In the genomic region with DNA sequence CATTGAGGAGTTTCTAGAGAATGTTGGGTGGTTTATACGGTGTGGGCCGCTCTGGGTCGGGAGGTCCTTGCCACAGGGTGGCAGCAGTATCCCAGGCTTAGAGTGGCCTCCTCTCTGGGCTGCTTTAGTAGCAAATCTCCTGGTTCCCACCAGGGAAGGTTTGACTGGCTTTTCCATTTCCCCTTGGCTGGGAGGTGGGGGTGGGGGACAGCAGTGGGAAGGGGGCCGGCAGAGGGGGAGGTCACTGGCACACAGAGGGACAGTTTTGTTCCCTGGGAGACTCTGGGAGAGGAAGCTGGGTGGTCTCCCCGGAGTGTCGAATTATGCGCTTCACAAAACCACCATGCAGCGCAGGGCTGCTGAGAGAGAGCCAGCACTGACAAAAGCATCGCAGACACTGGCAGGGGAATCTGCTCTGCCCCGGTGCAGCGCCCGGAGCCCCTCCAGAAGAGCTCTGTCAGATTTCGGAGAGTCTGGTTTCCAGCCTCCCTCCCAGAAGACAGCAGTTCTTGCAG, we compare ENCODE assay signal across 8 mouse cellular contexts.
DNase-seq lines count a peak whose midpoint lies in the region; ATAC-seq lines count a peak whose summit lies in the region.

No protein-coding gene starts in this region.

- peak overlapping the region; percentile 71 for H3K4me2 ChIP-seq in intestine, embryonic 14.5 days (ENCODE audit: low read length)

- intact Hi-C loops in gastrocnemius, postnatal 14 days (cut with DNase I; ENCODE audit: low total_unique reads) = loop anchor here (2.0 kb wide), 1 partner anchor 255 kb away; no protein-coding TSS in a partner anchor

- peak overlapping the region; percentile 27; the same call in 1 of the 2 replicates for H3K9ac ChIP-seq in intestine, embryonic 14.5 days (ENCODE audit: low read length)

- no peaks in the 10 kb centered on the region for H3K9me3 ChIP-seq in intestine, embryonic 14.5 days (ENCODE audit: control insufficient read depth, low read length)

- ATAC-seq in intestine, embryonic 14.5 days (replicated peaks; ENCODE audit: low FRiP score, low TSS enrichment, low read depth) = peak; percentile 86

- peak overlapping the region; percentile 27 for H3K4me3 ChIP-seq in intestine, embryonic 14.5 days (ENCODE audit: low read depth, low read length)

- WGBS in intestine, embryonic 14.5 days = 2% methylated on average over 13 of the region's 13 CpGs

- peak; percentile 20 for DNase-seq in adrenal gland, adult 8-10 months
- DNase-seq in embryo, embryonic 10 days (ENCODE audit: low spot score) = peak; percentile 89
- DNase-seq in gastrocnemius, postnatal 14 days = peak; percentile 72
- peak; percentile 85 for DNase-seq in intestine, embryonic 14.5 days (ENCODE audit: low spot score)
- DNase-seq in left cerebral cortex, adult 8-10 months (ENCODE audit: low spot score in 2 of 2) = peak; percentile 37 to 45
- DNase-seq in lung, postnatal 4 days = peak; percentile 72 to 79
- peak; percentile 74 to 82 for DNase-seq in right cerebral cortex, adult 2 months (ENCODE audit: low spot score in 2 of 2)
- no peak for DNase-seq in spleen, adult 12 weeks (ENCODE audit: low spot score)

- H3K4me1 ChIP-seq in intestine, embryonic 14.5 days (replicated peaks; ENCODE audit: control insufficient read depth, insufficient read depth, low read length) = peaks cover 9% of the 10 kb centered on the region

- no peak overlapping the region; the same call in 1 of the 2 replicates for H3K27ac ChIP-seq in intestine, embryonic 14.5 days (ENCODE audit: low read depth)

- no peaks in the 10 kb centered on the region for H3K36me3 ChIP-seq in intestine, embryonic 14.5 days (ENCODE audit: control insufficient read depth, insufficient read depth, low read length)

- H3K27me3 ChIP-seq in intestine, embryonic 14.5 days (replicated peaks; ENCODE audit: control insufficient read depth, insufficient read depth, low read length) = 0 out of 2 replicates have a peak, but pooled peaks cover 3% of the 10 kb centered on the region
